Mouse (Mus musculus): ENCODE measurements at regions not wholly inside any gene's neighbourhood (a gene's known extent, or its start where the extent isn't known, plus 50 kb on each side); places are given as distances from the start of the nearest gene placed in this dataset. TPM values are rescaled to one million over a fixed set of nuclear protein-coding genes. Genes with fewer than 3 reads are reported as not detected.

DNA sequence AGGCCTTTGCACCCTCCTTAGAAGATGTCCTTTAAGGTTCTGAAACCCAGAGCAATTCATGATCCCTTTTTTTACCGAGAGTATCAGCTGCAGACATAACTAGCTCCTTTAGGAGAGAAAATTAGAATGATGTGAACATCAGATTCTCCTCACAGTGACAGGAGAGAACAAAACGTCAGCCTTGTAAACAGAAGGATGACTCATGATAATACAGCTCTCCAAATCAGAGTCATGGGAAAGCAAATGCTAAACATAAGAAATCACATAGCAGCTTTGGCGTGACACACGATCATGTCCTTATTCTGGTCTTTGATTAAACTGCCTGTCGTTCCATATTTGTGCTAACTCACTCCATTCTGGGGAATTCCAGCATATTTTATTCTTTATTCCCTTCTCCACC, 82.4 kb upstream of the Ccdc54 start:
- no peaks in the 10 kb centered on the region for H3K36me3 ChIP-seq (ENCODE audit: control insufficient read depth, insufficient read depth, low read length)
- H3K27ac ChIP-seq (ENCODE audit: low read depth, low read length), result no peak overlapping the region
- H3K4me2 ChIP-seq, result no peak overlapping the region
- ATAC-seq (replicated peaks; ENCODE audit: low FRiP score) (no peak), DNase-seq (ENCODE audit: low spot score) (no peak)
- H3K4me3 ChIP-seq (ENCODE audit: low read depth, low read length), result no peak overlapping the region
- no peaks in the 10 kb centered on the region for H3K9me3 ChIP-seq (ENCODE audit: control insufficient read depth, low read length)
- H3K4me1 ChIP-seq (replicated peaks; ENCODE audit: control insufficient read depth, insufficient read depth, low read length), result no peaks in the 10 kb centered on the region
- WGBS, result 76% methylated on average over 5 of the region's 5 CpGs
- no peak overlapping the region for H3K9ac ChIP-seq (ENCODE audit: low read depth, low read length)
- H3K27me3 ChIP-seq (replicated peaks; ENCODE audit: control insufficient read depth, insufficient read depth, low read length), result no peaks in the 10 kb centered on the region

GRCm38 (mm10) chr16:50672713-50673112, 81.8 kb upstream of the Ccdc54 start:
- no peaks in the 10 kb centered on the region for H3K4me1 ChIP-seq (replicated peaks; ENCODE audit: control insufficient read depth, insufficient read depth, low read length)
- H3K9ac ChIP-seq (ENCODE audit: low read depth, low read length), result no peak overlapping the region
- no peaks in the 10 kb centered on the region for H3K27me3 ChIP-seq (replicated peaks; ENCODE audit: control insufficient read depth, insufficient read depth, low read length)
- WGBS, result 76% methylated on average over 5 of the region's 5 CpGs
- H3K36me3 ChIP-seq (ENCODE audit: control insufficient read depth, insufficient read depth, low read length), result no peaks in the 10 kb centered on the region
- no peaks in the 10 kb centered on the region for H3K9me3 ChIP-seq (ENCODE audit: control insufficient read depth, low read length)
- ATAC-seq (replicated peaks; ENCODE audit: low FRiP score), result no peak
- no peak overlapping the region for H3K4me2 ChIP-seq
- DNase-seq (ENCODE audit: low spot score), result no peak
- H3K27ac ChIP-seq (ENCODE audit: low read depth, low read length), result no peak overlapping the region
- H3K4me3 ChIP-seq (ENCODE audit: low read depth, low read length), result no peak overlapping the region

DNA sequence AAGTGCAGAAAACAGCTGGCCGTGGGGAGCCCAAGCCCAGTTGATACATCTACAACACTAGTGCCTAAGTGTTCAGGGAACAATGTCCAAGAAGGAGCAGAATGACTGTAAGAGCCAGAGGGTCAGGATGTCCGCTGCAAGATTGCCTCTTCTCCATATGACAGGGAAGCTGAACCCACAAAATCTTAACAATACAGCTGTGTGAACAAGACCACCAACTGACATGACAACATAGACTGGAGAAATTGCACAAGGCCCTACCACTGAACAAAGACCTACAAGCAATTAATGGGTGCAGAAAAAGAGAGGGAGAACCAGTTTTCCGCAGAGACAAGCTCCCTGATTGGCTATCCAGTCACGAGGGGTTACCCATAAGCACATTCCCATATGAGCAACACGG, 80.2 kb upstream of the Ccdc54 start:
- no peak for DNase-seq (ENCODE audit: low spot score)
- Histone ChIP-seq H3K4me1 (replicated peaks; ENCODE audit: control insufficient read depth, insufficient read depth, low read length) (no peaks in the 10 kb centered on the region), H3K9ac (ENCODE audit: low read depth, low read length) (no peak overlapping the region), H3K9me3 (ENCODE audit: control insufficient read depth, low read length) (no peaks in the 10 kb centered on the region), H3K27me3 (replicated peaks; ENCODE audit: control insufficient read depth, insufficient read depth, low read length) (no peaks in the 10 kb centered on the region), H3K36me3 (ENCODE audit: control insufficient read depth, insufficient read depth, low read length) (no peaks in the 10 kb centered on the region), H3K4me2 (no peak overlapping the region), H3K4me3 (ENCODE audit: low read depth, low read length) (no peak overlapping the region), H3K27ac (ENCODE audit: low read depth, low read length) (no peak overlapping the region)
- WGBS, result 87% methylated on average over 5 of the region's 5 CpGs
- ATAC-seq (replicated peaks; ENCODE audit: low FRiP score), result no peak

GRCm38 (mm10) chr16:50664240-50664639, 73.3 kb upstream of the Ccdc54 start:
- no peak overlapping the region for H3K4me2 ChIP-seq
- H3K27me3 ChIP-seq (replicated peaks; ENCODE audit: control insufficient read depth, insufficient read depth, low read length), result no peaks in the 10 kb centered on the region
- no peaks in the 10 kb centered on the region for H3K36me3 ChIP-seq (ENCODE audit: control insufficient read depth, insufficient read depth, low read length)
- no peak overlapping the region for H3K9ac ChIP-seq (ENCODE audit: low read depth, low read length)
- H3K27ac ChIP-seq (ENCODE audit: low read depth, low read length), result no peak overlapping the region
- H3K9me3 ChIP-seq (ENCODE audit: control insufficient read depth, low read length), result no peaks in the 10 kb centered on the region
- no peaks in the 10 kb centered on the region for H3K4me1 ChIP-seq (replicated peaks; ENCODE audit: control insufficient read depth, insufficient read depth, low read length)
- H3K4me3 ChIP-seq (ENCODE audit: low read depth, low read length), result no peak overlapping the region
- DNase-seq (ENCODE audit: low spot score) (no peak), ATAC-seq (replicated peaks; ENCODE audit: low FRiP score) (no peak)
- 43% methylated on average over 2 of the region's 2 CpGs for WGBS

Small RNAs in the stretch of these regions (microRNA-seq; reads per million reads assigned to microRNA genes)
- not detected for gene Mir6363 (ENCODE audit: borderline number of aligned reads)
